Mouse (Mus musculus) v-Abl transformed pro-B cells (cell line): ENCODE measurements around the gene Gmpr2.

ENCODE experiments used
- in situ Hi-C, 2 experiments: fragments of 400-800 bp; cut with MboI; formaldehyde crosslinking; loops; one replicate each; pipeline ENCODE4 v1.15.1; 2025; ENCODE audit not compliant: unreplicated experiment in 2 of 2

Gene Gmpr2

DNA sequence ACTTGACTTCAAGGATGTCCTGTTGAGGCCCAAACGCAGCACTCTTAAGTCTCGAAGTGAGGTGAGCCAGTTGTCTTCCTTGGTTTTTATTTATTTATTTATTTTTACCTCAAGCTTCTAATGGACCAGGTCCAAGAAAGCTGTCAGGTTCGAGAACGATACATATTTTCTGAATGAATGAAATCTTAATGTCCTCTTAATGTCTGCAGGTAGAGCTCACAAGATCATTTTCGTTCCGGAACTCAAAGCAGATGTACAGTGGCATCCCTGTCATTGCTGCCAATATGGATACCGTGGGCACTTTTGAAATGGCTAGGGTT, 960 bp downstream of the Gmpr2 start:
- in situ Hi-C loops = loop anchor here in 1 of 2 experiments (25.0 kb wide), 1 partner anchor 215 kb away; the partner anchor contains the start of genes Cbln3 and Khnyn

DNA sequence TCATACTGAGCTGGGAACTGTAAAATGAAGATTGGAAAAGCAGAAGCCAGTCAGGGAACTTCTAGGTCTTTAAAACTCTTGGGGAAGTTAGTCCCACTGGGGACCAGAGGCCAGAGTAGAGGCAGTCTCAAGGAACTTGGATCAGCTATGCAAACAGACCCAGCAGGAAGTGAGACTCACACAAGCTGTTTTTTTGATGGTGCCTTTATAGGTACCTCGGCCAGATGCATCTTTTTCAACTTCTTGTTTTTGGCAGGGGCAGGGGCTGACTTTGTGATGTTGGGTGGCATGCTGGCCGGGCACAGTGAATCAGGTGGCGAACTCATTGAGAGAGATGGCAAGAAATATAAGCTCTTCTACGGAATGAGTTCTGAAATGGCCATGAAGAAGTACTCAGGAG, 5.9 kb downstream of the Gmpr2 start:
- in situ Hi-C loops = no loop called here

DNA sequence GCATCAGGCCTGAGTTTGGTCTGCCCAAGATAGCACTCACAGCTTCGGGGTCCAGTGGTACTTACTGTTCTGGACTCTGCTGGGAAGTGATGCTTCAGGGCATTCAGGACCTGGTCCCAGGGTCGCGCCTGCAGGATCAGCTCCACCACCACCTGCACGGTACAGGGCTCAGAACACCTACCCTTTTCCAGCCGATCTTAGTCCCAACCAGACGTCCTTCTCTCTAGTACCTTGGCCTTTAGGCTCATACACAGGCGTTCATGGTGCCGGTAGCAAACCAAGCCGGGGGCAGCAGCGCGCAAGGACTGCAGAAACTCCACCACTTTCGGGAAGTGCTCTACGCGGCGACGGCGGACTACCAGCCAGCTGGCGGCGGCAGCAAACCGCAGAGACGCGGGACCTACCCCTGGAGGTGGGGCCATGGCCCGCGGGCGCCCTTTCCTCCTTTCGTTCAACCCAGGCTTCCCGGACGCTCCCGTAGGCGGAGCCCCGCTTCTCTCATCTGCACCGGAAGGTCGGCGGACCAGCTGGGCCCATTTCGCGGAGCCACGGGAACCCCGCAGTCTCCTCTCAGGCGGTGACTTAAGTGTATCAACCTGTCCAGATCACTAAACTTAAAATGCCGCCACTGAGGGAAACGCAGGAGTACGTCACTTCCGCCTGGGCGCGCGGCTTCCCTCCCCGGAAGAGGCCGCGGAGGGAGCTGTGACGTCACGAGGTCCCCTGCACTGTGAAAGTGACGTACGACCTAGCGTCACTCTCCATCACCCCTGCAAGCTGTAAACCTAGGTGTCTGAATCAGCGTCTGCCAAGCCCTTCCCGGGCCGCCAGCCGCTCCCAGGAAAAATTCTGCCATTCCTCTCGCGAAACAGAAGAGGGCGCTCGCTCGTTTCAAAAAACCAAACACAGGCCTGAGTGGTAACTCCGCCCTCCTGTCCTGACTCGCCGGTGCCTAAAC, 9.7 kb downstream of the Gmpr2 start, which contains the start of gene Tinf2:
Gene Tinf2, minus strand, starts transcription at position 661 of the 958 bp plus-strand sequence.
- in situ Hi-C loops = loop anchor here (5.0 to 10.0 kb wide), 2 partner anchors 61 to 223 kb away; partner anchors contain the start of gene Sdr39u1 (in 1 of the 2)

DNA sequence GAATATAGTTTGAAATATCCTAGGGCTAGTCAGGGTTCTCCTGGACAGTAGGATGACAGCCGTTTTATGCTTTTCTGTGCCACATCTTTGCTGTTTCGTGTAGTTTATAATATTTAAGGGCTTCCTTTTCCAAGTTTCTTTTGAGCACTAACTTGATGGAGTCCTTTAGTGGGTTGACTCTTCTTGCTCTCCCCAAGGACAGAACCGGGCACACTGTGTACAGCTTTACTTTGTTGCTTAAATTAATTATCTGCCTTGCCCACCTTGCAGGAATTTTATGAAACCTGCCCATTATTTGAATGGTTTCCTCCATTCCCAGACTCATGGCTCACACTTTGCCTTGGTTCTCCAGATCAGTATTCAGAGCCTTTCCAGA, 10.4 kb downstream of the Gmpr2 start:
- in situ Hi-C loops = loop anchor here (5.0 to 10.0 kb wide), 2 partner anchors 60 to 223 kb away; partner anchors contain the start of gene Sdr39u1 (in 1 of the 2)

DNA sequence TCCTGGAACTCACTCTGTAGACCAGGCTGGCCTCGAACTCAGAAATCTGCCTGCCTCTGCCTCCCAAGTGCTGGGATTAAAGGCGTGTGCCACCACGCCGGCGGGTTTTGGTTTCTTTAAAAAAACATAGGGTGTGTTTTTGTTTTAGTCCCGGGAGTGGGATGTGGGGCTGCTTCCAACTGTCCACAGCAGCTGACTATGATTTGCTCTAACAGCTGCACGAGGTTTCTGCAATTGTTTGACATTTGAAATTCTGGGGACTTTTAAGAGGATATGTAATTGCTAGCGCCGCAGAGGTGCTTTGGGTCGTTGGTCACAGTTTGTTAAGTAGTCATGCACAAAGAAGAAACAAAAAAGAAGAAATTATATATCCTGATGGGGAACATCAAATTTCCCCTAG, 17.7 kb downstream of the Gmpr2 start:
- in situ Hi-C loops = loop anchor here in 1 of 2 experiments (10.0 kb wide), 1 partner anchor 215 kb away; the partner anchor contains the start of gene Sdr39u1

DNA sequence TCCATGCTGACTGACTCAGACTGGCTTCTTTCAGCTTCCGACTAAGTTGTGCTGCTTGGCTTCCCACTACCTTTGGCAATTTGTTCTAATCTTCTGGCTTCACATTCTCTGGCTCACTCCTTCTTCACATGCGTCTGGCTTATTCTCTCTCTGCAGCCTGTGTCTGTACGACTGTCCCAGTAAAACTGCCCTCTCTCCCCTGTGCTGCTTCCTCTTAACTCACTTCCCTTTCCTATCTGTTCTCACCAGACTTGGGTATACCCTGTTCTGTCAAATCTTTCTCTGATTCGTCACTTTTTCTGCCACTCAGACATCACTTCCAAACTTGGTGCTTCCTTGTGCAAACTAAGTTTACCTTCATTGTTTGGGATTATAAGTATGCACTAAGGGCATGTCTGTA, 25.5 kb downstream of the Gmpr2 start:
- in situ Hi-C loops = no loop called here

DNA sequence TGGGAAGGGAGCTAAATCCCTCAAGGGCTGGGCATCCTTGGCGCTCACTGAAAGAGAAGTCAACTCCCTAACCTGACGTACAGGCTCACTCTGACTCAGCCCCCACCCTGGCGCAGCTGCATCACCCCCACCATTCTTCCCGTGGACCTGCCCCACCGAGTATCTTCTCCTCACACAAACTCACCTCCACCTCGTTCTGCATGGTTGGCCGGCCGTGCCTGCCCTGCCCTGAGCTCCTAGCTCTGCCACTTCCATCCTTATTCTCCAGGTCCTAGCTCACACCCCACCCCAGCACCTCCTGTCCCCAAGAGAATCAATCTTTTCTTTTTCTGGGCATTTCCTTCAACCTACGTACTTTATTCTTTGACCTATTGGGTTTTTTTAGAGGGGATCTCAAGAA, 29.4 kb downstream of the Gmpr2 start:
- in situ Hi-C loops = no loop called here

DNA sequence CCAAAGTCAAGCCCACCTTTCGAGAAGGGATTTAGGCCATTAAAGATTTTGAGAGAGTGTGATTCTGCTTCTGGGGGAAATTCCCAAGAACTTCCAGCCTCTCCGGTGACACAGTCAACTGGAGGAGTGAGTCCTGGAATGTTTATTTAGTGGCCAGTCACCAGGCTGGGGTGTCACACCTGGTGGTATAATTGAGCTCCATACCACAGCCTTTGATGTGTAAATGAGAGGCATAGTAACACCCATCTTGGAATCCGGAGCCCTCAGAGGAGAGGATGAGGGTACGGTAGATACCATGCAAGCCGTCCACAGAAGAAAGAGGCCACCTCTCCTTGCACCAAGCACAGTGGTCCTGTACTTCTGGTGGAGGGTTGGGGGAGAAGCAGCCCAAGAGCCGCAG, 31.0 kb downstream of the Gmpr2 start:
- in situ Hi-C loops = no loop called here

DNA sequence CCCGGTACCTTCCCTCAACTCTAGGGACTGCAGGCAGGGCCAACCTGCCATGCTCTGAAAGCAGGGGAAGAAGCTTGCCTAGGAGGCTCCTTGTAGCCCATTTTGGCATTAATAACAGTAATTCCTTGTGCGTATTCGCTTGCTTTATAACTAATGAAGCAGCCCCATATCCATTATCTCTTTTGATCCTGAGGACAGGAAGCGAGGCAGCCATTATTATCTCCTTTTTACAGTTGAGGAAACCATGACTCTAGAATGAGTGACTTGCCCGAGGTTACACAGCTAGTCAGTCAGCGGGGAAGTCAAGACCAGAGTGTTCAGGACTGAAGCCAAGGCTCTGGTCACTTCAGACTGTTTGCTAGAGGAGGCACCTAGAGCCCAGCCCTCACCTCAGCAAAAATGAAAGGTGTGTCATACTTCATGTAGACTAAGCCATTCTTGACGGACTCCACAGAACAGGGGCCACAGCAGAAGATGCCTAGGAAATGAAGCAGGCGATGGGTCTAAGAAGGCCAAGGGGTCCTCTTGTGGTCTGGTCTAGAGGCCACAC, 34.4 kb downstream of the Gmpr2 start:
- in situ Hi-C loops = no loop called here

DNA sequence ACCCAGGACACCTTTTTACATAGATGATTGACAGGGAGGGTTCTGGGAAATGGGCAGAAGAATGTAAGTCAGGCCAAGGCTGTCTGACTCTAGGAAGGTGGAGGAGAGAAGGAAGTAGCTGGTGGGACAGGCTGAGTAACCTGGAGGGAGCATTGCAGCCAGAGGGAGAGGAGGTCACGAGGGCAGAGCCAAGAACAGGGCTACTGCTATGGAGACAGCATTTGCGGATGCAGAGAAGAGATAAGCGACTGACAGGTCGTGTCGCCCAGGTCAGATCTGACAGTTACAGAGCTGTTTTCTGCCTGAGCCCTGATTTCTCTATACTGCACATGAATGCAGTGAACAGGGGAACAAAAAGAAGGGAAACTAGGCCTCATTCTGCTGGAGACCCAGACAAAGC, 35.7 kb downstream of the Gmpr2 start:
- in situ Hi-C loops = no loop called here

DNA sequence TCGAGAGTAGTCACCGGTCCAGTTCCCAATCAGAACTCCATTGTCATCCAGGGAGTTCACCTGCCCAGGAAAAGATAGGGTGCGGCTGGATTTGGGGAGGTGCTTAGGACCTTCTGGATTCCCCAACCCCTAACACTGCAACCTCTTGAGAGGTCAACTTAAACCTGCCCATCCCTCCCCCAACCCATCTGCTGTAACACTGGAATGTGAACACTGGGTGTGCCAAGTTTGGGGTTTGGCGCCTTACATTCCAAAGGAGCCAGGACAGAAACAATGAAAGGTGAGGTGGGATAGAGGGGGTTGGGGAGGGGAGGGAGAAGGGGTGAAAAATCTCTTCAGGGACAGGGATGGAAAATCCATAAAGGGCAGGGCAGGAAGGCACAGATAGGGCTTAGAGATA, 37.8 kb downstream of the Gmpr2 start:
- in situ Hi-C loops = no loop called here

DNA sequence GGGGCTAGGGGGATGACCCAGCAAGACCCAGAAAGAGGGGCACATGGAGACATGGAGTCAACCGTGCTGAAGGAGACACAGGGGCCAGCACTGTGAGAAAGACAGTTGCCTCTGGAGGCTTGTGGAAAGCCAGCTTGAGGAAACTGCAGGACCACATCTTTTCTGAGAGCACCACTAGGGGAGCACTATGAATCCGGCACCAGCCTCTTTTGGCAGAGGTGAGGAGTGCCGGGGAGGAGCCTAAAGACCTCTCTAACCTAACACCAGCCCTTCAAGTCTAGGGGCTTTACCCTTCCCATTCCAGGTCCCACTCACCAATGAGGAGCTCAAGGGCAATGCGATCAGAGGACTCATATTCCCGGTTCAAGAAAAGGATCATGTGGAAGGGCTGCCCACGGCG, 40.0 kb downstream of the Gmpr2 start:
- in situ Hi-C loops = no loop called here

DNA sequence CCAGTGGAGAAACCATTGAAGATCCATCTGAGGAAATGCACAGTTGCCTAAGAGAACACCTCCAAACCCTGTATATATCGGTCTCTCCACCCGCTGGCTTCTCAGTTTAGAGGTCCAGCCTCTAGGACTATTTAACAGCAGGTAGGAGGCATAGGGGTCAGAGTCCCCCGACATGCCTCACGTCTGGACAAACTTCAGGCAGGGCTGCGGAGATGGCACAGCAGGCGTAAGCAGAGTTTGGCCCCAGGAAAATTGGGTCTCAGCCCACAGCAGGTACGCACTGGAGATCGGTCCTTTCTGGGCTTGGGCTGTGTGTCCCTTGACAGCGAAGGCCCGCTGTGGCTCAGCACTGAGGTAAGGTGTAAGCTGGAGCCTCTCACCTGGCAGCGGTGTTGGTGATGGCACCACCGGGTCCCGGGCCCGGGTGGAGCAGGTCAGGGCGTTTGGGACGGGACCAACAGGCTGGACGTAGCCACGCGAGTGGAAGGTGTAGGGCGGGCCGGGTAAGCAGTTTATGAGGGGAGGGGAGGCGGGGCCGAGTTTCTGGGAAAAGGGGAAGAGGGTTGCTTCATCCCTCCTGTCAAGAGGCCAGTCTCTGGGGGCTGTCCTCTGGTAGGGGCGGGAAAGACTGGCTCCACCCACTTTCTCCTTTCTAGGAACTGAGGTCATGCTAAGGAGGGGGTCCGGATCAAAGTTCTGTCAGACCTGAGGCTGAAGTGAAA, 41.4 kb downstream of the Gmpr2 start:
- in situ Hi-C loops = no loop called here

DNA sequence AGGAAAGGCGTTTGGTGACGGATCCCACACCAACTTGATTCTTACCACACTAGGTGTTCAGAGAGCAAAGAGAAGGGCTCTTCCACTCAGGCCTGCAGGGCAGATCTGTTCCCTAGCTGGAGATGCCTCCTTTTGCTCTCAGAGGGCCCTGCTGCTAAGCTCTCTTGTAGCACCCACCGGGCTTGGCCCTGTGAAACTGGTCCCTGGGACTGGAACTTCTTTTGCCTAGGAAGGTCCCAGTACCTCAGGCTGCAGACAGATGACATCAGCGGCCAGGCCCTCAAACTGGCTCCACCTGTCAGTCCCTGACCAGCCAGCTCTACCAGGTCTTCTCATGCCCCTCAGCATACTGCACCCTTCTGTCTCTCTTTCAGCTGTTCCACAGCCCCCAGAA, 42.0 kb downstream of the Gmpr2 start, which contains the start of gene Tgm1:
Gene Tgm1, minus strand, starts transcription at position 198 of the 394 bp plus-strand sequence.
- in situ Hi-C loops = no loop called here

DNA sequence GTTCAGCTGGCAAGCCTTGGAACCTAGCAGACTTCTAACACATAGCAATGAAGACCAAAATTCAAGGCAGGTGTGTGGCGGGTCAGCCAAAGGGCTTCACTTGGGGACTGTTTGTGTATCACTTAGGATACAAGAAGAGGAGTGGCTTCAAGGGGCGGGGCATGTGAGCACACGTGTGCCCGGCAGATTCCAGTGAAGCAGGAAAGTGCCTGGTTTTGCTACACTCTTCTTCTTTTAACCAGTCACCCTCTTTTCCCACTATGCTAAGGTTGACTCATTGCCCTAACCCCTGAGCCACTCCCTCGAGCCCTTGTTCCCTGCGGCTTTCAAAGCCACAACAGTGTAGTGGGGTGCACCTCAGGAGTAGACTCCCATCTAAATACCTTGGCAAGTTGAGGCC, 43.2 kb downstream of the Gmpr2 start:
- in situ Hi-C loops = no loop called here

DNA sequence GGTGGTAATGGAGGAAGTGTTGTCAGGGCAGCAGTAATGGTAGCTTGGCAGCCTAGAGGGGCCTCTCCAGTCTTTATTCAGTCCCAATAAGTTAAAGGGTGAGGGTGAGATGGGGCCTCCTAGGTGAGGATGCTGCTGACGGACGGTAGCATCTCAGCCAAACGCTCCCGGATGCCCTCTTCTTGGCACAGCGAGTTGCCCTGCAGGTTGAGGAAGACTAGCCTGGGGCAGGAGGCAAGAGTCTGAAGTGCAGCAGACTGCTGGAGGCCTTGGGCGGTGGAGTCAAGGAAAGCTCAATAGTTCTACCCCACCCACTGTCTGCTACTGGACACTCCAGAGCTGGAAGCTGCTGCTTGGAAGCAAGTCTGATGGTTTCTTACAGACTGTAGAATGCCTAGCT, 44.5 kb downstream of the Gmpr2 start:
- in situ Hi-C loops = no loop called here

DNA sequence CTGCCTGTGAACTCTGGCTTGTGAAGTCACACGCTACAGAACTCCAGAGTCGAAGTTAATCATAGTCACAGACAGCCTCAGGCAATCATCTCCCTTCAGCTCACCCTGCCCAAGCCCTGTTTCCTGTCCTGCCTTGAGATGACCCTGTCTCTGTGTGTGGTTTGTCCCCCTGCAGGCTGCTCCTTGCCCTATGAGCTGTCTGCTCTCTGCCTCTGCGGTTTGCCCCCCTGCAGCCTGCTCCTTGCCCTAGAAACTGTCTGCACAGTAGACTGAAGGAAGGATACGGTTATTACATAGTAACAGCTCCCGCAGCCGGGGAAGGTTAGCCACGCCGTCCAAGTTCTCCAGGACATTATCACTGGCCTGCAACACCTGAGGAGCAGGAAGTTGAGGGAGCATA, 45.1 kb downstream of the Gmpr2 start:
- in situ Hi-C loops = no loop called here

DNA sequence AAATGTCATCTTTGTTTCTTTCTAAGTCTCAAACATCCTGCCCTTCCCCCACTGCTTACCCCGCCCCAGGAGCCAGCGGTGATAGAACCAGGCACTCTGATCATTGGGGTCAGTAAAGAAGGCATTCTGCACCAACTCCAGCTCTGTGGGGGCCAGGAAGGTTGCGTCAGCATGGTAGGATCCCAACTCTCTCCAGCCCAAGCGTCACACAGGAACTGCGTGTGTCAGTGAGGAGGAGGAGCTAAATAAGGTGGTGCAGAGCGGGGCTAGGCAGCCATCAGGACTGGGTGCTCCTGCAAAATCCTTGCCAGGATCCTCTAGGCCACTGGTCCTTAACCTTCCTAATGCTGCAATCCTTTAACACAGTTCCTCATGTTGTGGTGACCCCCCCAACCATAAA, 48.0 kb downstream of the Gmpr2 start:
- in situ Hi-C loops = no loop called here

DNA sequence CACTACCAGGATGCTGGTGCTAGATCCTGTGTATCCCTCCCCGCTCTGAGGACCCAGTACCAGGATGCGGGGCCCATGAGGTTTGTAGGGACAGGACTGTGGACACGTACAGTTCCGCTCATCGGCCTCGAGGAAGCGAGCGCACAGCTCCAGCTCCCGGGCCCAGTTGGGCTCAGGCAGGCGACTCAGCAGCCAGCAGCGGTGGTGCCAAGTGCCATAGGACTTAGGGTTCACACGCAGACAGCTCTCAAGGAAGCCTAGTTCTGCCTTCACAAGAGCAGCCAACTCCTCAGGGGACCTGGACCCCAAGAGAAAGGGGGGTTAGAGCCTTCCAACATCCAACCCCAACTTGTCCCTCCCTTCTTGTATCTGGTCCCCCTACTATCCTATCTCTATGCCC, 48.9 kb downstream of the Gmpr2 start:
- in situ Hi-C loops = no loop called here

DNA sequence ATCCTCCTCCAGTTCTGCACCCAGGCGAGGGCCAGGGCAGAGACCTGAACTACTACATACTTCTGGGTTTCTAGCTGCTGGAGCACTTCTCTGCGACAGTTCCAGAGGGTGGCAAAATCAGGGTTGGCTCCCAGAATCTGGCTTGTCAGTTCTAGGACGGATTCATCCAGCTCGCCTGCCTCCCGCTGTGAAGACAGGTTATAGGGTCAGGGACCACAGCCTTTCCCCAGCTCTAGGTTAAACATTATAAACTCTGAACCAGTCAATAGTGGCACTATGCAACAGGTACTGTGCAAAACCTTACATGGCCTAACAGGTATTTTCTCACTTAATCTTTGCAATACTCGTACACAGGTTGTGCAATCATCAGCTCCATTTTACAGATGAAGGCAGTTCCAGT, 49.3 kb downstream of the Gmpr2 start:
- in situ Hi-C loops = no loop called here

DNA sequence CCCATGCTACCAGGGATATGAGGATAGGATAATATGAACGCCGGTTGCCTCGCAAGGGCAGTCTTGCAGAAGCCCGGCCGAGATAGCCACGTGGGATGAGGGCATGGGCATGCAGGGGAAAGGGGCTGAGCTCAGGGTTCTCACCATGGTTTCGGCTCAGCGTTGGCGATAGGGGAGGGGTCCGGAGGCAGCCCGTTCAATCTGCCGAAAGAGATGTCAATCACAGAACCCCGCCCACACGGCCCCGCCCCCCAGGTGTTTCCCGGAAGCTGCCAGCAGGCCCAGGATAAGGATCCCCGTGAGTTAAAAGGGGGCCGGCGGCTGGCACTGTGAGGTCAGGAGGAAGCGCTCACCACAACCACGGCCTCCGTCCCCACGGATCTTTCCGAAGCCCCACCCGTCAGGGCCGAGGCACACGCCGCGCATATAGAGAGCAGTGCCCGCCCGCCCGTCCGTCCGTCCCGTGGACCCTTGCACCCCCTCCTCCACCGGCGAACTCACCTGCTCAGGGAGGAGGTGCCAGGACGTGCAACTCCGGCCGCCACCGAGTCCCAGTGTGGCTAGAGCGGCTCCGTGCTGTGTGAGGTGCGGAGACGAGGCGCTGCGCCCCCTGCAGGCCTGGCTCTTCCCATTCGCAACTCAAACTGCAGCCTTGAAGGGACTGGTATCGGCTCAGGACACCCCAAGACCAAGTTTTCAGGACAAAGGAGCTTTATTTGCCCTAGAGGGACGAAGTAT, 50.1 kb downstream of the Gmpr2 start, which contains the start of gene Rabggta:
Gene Rabggta, minus strand, starts transcription at position 564 of the 738 bp plus-strand sequence.
- in situ Hi-C loops = no loop called here
